Mouse (Mus musculus) bone marrow, adult 2 months (tissue): Measurements from ENCODE around the gene Adap1.

Experiments
- CTCF ChIP-seq: fragments of 200-500 bp; IDR thresholded peaks from 2 replicates; pipeline ENCODE4 v1.5.1; 2011; ENCODE audit warnings: low read length, control low read depth; ENCODE audit not compliant: control insufficient read depth, insufficient read depth
- POLR2A ChIP-seq: fragments of 200-500 bp; IDR thresholded peaks from 2 replicates; pipeline ENCODE4 v1.6.1; 2011; ENCODE audit warnings: low read depth, mild to moderate bottlenecking, control low read depth, low read length, borderline replicate concordance; ENCODE audit not compliant: control insufficient read depth

- TF ChIP-seq CTCF (no peak), POLR2A (no peak)
These were observed 64.0 kb downstream of the Adap1 start for GRCm38 (mm10) chr5:139261403-139261802.
